Mouse (Mus musculus) C2C12 (cell line): ENCODE measurements around the gene Qrfp. TPM values are rescaled to one million over a fixed set of nuclear protein-coding genes. Genes with fewer than 3 reads are reported as not detected.
A peak's percentile ranks its signal among the peaks of the same experiment; 100 is the strongest.

ENCODE experiments used
- H3K27me3 ChIP-seq: one replicate; pipeline ENCODE4 v1.6.1; 2011; ENCODE audit not compliant: control insufficient read depth, insufficient read depth, insufficient read length
- H3K36me3 ChIP-seq: one replicate; pipeline ENCODE4 v1.6.1; 2011; ENCODE audit not compliant: control insufficient read depth, insufficient read depth
- H3K4me3 ChIP-seq: one replicate; pipeline ENCODE4 v1.5.1; 2011; ENCODE audit warnings: mild to moderate bottlenecking, control low read depth; ENCODE audit not compliant: poor library complexity, insufficient read depth, severe bottlenecking
- H3K79me2 ChIP-seq: one replicate; pipeline ENCODE4 v1.6.1; 2011; ENCODE audit not compliant: control insufficient read depth, insufficient read depth
- H3K79me3 ChIP-seq: one replicate; pipeline ENCODE4 v1.6.1; 2011; ENCODE audit warnings: low read depth, control low read depth
- H3ac ChIP-seq: one replicate; pipeline ENCODE3; 2011; ENCODE audit warnings: low read depth; ENCODE audit not compliant: control insufficient read depth, insufficient read length
- CEBPB ChIP-seq: IDR thresholded peaks from one replicate; pipeline ENCODE4 v1.6.1; 2011; ENCODE audit warnings: low read depth, mild to moderate bottlenecking, control low read depth, moderate library complexity
- CTCF ChIP-seq: IDR thresholded peaks from one replicate; pipeline ENCODE4 v1.5.1; 2011; ENCODE audit not compliant: control insufficient read depth, insufficient read depth, insufficient read length
- FOSL1 ChIP-seq: IDR thresholded peaks from one replicate; pipeline ENCODE4 v1.8.0; 2011; ENCODE audit warnings: mild to moderate bottlenecking, low read length; ENCODE audit not compliant: poor library complexity, insufficient read depth, severe bottlenecking
- MAX ChIP-seq: IDR thresholded peaks from one replicate; pipeline ENCODE4 v1.6.1; 2011; ENCODE audit warnings: mild to moderate bottlenecking, control low read depth
- MYOD1 ChIP-seq: IDR thresholded peaks from one replicate; pipeline ENCODE4 v1.6.1; 2011; ENCODE audit warnings: low read depth; ENCODE audit not compliant: control insufficient read depth, insufficient read length
- MYOG ChIP-seq: IDR thresholded peaks from one replicate; pipeline ENCODE4 v1.6.1; 2011; ENCODE audit not compliant: control insufficient read depth, insufficient read length; ENCODE audit errors: extremely low read depth
- USF1 ChIP-seq: IDR thresholded peaks from one replicate; pipeline ENCODE4 v1.6.1; 2011; ENCODE audit warnings: low read depth, mild to moderate bottlenecking, control low read depth, moderate library complexity
- polyA plus RNA-seq: library from polyadenylated mRNA; unstranded; fragments of >200 nt; fragmentation: generic; extraction: Trizol; gene quantifications from one replicate; pipeline ENCODE4 v1.2.1, GENCODE M21; 2012; ENCODE audit warnings: missing spikeins

Gene Qrfp
- polyA plus RNA-seq, 1 experiment = 4.1 TPM

DNA sequence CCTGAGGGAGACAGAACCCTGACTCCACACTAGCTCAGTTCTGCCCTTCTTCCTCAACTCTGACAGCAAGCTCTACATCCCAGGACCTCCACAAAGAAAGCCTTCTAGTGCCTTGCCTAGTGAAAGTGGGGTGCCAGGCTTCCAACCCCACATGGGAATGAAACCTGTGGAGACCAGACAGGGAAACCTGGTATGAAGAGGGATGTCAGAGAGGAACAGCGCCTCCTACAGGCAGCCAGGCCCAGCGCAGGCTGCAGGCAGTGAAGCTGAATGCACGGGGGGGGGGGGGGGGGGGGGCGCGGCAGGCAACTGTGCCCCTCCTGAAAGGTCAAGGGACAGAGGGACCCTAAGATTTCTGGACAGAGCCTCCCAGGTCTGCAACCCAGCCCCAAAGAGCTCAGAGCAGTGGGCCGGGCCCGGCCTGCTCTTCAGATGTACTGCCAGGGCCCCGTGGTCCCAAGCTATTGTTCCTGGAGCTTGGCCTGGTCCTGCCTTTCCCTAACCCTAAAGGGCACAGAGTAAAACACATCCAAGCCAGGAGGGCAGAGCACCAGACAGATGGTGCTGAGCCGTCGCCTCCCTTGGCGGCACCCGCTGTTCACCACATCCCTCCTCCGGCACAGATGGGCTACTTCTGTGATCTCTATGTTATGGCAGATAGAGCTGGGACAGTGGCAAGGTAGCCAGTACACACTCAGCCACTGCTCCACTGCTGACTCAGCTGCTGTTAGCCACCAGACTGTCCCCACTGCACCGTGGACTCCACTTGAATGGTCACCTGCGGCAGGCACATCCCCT, 13.8 kb upstream of the Qrfp start:
- no peak overlapping the region for H3ac ChIP-seq
- H3K79me3 ChIP-seq = no peaks in the 10 kb centered on the region
- H3K27me3 ChIP-seq = no peaks in the 10 kb centered on the region
- H3K4me3 ChIP-seq = no peak overlapping the region
- H3K36me3 ChIP-seq = no peaks in the 10 kb centered on the region
- TF ChIP-seq CTCF (peak; percentile 40), CEBPB (no peak), MAX (no peak), MYOD1 (no peak)
- no peaks in the 10 kb centered on the region for H3K79me2 ChIP-seq

DNA sequence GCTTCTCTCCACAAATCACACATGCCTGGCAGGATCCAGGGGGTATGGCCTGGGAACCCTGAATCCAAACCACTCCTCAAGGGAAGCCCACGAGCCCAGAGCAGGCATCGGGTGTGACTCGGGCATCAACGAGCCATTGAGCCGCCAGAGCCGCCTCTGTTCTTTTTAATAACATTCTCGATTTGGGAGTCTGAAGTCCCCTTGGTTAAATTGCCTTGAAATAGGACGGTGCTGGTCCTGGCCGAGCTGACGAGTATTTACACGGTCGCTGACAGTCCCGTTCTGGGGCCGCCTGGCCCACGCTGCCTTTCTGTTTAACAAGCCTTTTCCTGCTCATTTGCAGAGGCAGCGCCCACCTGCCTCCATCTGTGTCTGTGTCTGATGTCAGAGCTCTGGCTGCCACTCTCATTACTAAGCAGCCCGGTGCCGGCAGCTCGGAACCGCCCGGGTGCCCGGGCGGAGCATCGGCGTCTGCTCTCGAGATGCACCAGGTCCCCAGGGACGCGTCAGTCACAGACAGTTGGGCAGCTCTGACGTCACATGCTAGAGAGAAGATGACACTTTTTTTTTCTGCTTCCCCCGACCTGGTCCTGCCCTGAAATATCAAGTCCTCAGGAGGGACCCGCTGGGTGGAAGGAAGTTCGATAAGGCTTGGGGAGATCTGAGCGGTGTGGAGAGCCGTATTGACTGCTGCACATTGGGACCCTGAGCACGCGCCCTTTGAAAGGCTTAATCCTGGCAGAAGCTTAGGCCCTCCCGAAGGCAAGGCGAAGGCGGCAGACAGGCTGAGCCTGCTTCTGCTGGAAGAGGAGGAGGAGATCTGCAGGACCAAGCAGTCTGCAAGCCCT, 12.4 kb upstream of the Qrfp start:
- Histone ChIP-seq H3K36me3 (no peaks in the 10 kb centered on the region), H3K79me2 (no peaks in the 10 kb centered on the region), H3ac (peak overlapping the region; percentile 45), H3K27me3 (no peaks in the 10 kb centered on the region), H3K79me3 (no peaks in the 10 kb centered on the region), H3K4me3 (no peak overlapping the region)
- TF ChIP-seq USF1 (no peak), CTCF (no peak), FOSL1 (no peak), MYOG (no peak), MAX (no peak), MYOD1 (no peak), CEBPB (no peak)

DNA sequence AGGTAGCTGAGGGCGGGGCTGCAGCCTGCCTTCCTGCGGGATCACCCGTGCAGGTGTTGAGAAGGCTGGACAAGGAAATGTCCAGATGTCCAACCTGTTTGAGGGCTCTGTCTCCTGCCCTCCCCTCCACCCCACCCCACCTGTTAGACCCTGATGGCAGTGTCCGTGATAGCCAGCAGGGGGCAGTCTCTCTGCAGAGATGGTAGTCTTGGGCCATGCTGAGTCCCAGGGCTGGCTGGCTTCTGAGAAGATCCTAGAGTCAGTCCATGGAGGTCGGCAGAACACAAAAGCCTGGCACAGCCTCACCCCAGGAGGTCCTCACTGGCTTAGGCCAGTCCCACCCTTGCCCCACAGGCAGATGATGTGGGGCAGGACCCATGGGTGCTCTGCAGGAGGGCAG, 5.0 kb upstream of the Qrfp start:
- H3K27me3 ChIP-seq = no peaks in the 10 kb centered on the region
- no peaks in the 10 kb centered on the region for H3K36me3 ChIP-seq
- no peak for TF ChIP-seq MYOD1
- peak; percentile 61 for TF ChIP-seq CTCF
- H3ac ChIP-seq = no peak overlapping the region
- no peaks in the 10 kb centered on the region for H3K79me3 ChIP-seq
- peaks cover under 1% of the 10 kb centered on the region for H3K79me2 ChIP-seq
- H3K4me3 ChIP-seq = no peak overlapping the region

DNA sequence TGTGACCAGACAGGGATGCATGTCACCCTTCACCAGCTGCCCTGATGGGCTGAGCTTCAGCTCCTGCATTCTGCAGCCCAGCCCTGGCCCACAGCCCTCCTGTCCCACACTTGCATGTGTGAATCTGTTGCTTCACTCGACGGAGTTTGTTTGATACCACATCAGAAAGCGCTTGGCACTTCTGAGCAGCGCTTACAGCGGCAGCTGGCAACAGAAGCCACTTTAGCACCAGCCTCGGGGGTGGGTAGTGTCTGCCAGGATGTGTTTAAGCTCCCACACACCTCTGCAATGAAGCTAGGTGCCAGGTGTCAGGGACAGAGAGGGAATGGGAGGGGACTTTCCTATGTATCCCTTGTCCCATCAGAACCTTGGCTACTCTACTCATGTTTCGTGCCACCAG, 4.3 kb upstream of the Qrfp start:
- peaks cover 7% of the 10 kb centered on the region for H3K79me2 ChIP-seq
- TF ChIP-seq USF1 (no peak), MAX (no peak), CEBPB (no peak), CTCF (no peak), MYOG (no peak), MYOD1 (no peak), FOSL1 (no peak)
- H3K36me3 ChIP-seq = no peaks in the 10 kb centered on the region
- H3K4me3 ChIP-seq = no peak overlapping the region
- H3ac ChIP-seq = no peak overlapping the region
- no peaks in the 10 kb centered on the region for H3K27me3 ChIP-seq
- peaks cover 2% of the 10 kb centered on the region for H3K79me3 ChIP-seq

DNA sequence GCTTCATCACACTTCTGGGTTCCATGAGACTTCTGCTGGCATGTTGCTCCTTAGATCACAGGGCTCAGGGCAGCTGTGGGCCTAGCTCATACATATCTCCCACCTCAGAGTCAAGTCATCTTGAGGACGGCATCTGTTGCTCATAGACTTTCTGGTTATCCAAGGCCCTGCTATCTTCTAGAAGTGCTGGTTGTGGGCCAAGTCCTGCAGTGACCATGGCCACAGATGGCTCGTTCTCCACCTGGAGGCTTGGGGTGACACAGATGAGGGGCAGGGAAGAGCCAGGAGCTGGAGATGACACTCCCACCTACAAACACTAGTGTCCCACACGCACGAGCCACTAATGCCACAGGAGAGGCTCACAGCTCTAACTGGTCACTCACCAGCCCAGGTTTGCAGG, 3.3 kb upstream of the Qrfp start:
- Histone ChIP-seq H3K4me3 (no peak overlapping the region), H3ac (no peak overlapping the region), H3K79me3 (peaks cover 4% of the 10 kb centered on the region), H3K36me3 (no peaks in the 10 kb centered on the region), H3K79me2 (peaks cover 17% of the 10 kb centered on the region), H3K27me3 (no peaks in the 10 kb centered on the region)
- no peak for TF ChIP-seq MYOD1
